Mouse (Mus musculus) layer of hippocampus, adult 2 months (tissue): ENCODE data around the gene Olfr1461. TPM values are rescaled to one million over a fixed set of nuclear protein-coding genes. Genes with fewer than 3 reads are reported as not detected.

ENCODE experiments used
- DNase-seq, 2 experiments: peaks; one replicate each; pipeline ENCODE4 v3.0.0; 2022; ENCODE audit warnings: low spot score in 2 of 2
- H3K27ac ChIP-seq: fragments of 200-600 bp; 2 replicates; pipeline ENCODE4 v1.8.1; 2022
- H3K4me3 ChIP-seq: fragments of 200-600 bp; 2 replicates; pipeline ENCODE4 v1.8.1; 2022; ENCODE audit warnings: mild to moderate bottlenecking
- CTCF ChIP-seq: fragments of 200-600 bp; conservative IDR thresholded peaks from 2 replicates; pipeline ENCODE4 v1.8.1; 2022; ENCODE audit warnings: antibody characterized with exemption, mild to moderate bottlenecking, moderate library complexity
- long read RNA-seq, 2 experiments: library from polyadenylated mRNA; stranded (forward); transcript quantifications; one replicate each; pipeline ENCODE4 v2.0.0; 2021; ENCODE audit warnings: borderline mapping rate in 2 of 2
- total RNA-seq, 2 experiments: library from RNA; stranded (reverse); gene quantifications; 2 replicates each; pipeline ENCODE4 v1.2.3; 2021

Olfr1461 gene
- total RNA-seq, result not detected
- long read RNA-seq, experiment 1, result 0 reads
- long read RNA-seq, experiment 2, result 0 reads

GRCm38 (mm10) chr19:13162700-13163099 is at the start of gene Olfr1461:
TSS of gene Olfr1461 (plus strand) at chr19:13163000.
- Histone ChIP-seq H3K4me3 (no peak within 1 kb of the TSS), H3K27ac (no peak within 1 kb of the TSS)
- DNase-seq, result no peak
- no peak for TF ChIP-seq CTCF

DNA sequence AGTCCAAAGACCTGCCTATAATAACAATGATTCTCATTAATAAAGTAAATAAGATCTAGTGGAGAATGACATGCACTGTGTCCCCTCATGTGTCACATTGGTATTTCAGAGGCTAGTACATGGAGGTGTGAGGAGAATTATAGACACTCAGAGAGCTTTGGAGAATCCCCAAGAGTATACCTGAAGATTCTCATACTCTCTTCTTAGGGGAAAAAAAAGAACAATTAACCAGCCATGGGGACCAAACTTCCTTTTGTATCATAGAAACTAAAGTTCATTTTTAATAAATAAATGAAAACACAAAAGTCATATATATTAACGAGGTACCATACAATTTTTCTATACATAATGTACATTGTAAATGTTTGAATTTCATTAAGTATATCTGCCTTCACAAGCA is 13.4 kb upstream of the Olfr1461 start, which contains the start of gene Olfr1459:
Olfr1459 (minus strand) TSS at position 101 of the 400 bp plus-strand sequence.
- TF ChIP-seq CTCF, result no peak
- no peak within 1 kb of the TSS for H3K27ac ChIP-seq
- DNase-seq, result no peak
- no peak within 1 kb of the TSS for H3K4me3 ChIP-seq

- Histone ChIP-seq H3K4me3 (no peak within 1 kb of the TSS), H3K27ac (no peak within 1 kb of the TSS)
- no peak for TF ChIP-seq CTCF
- DNase-seq, result no peak
Measured at GRCm38 (mm10) chr19:13185434-13185833, 22.6 kb downstream of the Olfr1461 start, which contains the start of gene Olfr1462. TSS of gene Olfr1462 (plus strand) at chr19:13185734.

Other genes with a start within 250 kb of the Olfr1461 start
- not detected for gene Olfr1448, start 238.6 kb upstream of the Olfr1461 start, total RNA-seq
- not detected for gene Olfr1449, start 232.2 kb upstream of the Olfr1461 start, total RNA-seq
- not detected for gene Olfr1450, start 212.7 kb upstream of the Olfr1461 start, total RNA-seq
- not detected for gene Olfr1451, start 168.0 kb upstream of the Olfr1461 start, total RNA-seq
- not detected for gene Olfr1453, start 134.7 kb upstream of the Olfr1461 start, total RNA-seq
- not detected for gene Olfr1454, start 102.4 kb upstream of the Olfr1461 start, total RNA-seq
- not detected for gene Olfr1457, start 65.1 kb upstream of the Olfr1461 start, total RNA-seq
- not detected for gene Olfr1458, start 56.2 kb upstream of the Olfr1461 start, total RNA-seq
- under 1 TPM; 0.12 to 0.26 TPM for gene Olfr1459, start 13.5 kb upstream of the Olfr1461 start, total RNA-seq
- not detected for gene Olfr1462, start 22.7 kb downstream of the Olfr1461 start, total RNA-seq
- not detected for gene Olfr1463, start 68.3 kb downstream of the Olfr1461 start, total RNA-seq
- not detected for gene Olfr1465, start 152.5 kb downstream of the Olfr1461 start, total RNA-seq
- gene Olfr1466, start 175.9 kb downstream of the Olfr1461 start, total RNA-seq, result not detected
- not detected for gene Olfr1467, start 199.2 kb downstream of the Olfr1461 start, total RNA-seq
- not detected for gene Olfr1469, start 244.8 kb downstream of the Olfr1461 start, total RNA-seq